Mouse (Mus musculus) C2C12 (cell line): ENCODE measurements around the gene Ngly1.

Experiments used
- CEBPB ChIP-seq: IDR thresholded peaks from one replicate; pipeline ENCODE4 v1.6.1; 2011; ENCODE audit warnings: low read depth, mild to moderate bottlenecking, control low read depth, moderate library complexity
- CTCF ChIP-seq: IDR thresholded peaks from one replicate; pipeline ENCODE4 v1.5.1; 2011; ENCODE audit not compliant: control insufficient read depth, insufficient read depth, insufficient read length
- MAX ChIP-seq: IDR thresholded peaks from one replicate; pipeline ENCODE4 v1.6.1; 2011; ENCODE audit warnings: mild to moderate bottlenecking, control low read depth
- MYOG ChIP-seq: IDR thresholded peaks from one replicate; pipeline ENCODE4 v1.6.1; 2011; ENCODE audit not compliant: control insufficient read depth, insufficient read length; ENCODE audit errors: extremely low read depth

GRCm38 (mm10) chr14:16328959-16329480, 79.9 kb downstream of the Ngly1 start:
- TF ChIP-seq MYOG: no peak
- no peak for TF ChIP-seq CTCF
- no peak for TF ChIP-seq CEBPB
- no peak for TF ChIP-seq MAX
